Mouse (Mus musculus): ENCODE results near the gene Nek1. TPM values are rescaled to one million over a fixed set of nuclear protein-coding genes. Genes with fewer than 3 reads are reported as not detected.

Nek1 gene
- total RNA-seq, 2 experiments from 2014 or later: 29.9 to 31.8 TPM

- TF ChIP-seq CTCF (IDR thresholded peaks at IDR 0.05): no peak
- DNase-seq (ENCODE audit: extremely low spot score in 1 of 2, low spot score in 2 of 2): no peak
- intact Hi-C loops (cut with DNase I): no loop called here
- Histone ChIP-seq H3K4me3 (no peak overlapping the region), H3K27ac (no peak overlapping the region)
These were observed 178.6 kb downstream of the Nek1 start for GRCm38 (mm10) chr8:61171546-61171945.

DNA sequence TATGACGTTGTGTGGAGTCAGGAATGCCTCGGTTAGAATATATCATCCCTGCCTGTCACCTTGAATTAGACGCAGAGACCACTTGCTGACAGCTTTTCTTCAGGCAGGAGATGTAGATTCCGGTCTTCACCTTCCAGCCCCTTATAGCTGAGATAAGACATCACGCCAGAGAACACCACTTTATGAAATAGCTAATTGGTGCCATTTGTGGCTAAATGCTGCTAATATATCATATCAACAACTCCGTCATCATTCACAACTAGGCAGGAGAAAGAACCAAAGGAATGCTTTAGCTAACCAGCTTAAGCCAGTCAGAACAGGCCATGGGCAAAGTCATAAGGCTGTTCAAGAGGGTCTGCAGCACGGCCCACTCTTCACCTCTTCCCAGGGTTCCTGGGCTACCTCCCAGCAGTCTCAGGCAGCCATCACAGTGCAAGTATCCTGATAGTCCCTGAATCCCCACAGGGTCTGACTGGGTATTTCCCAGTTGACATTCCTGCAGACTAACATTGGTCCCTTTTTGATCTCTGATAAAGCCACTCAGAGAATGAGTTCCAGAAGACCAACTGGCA, 181.0 kb downstream of the Nek1 start:
- intact Hi-C loops (cut with DNase I): no loop called here
- no peak for TF ChIP-seq CTCF (IDR thresholded peaks at IDR 0.05)
- Histone ChIP-seq H3K27ac (no peak overlapping the region), H3K4me3 (no peak overlapping the region)
- no peak for DNase-seq (ENCODE audit: extremely low spot score in 1 of 2, low spot score in 2 of 2)

- TF ChIP-seq CTCF (IDR thresholded peaks at IDR 0.05): no peak
- Histone ChIP-seq H3K27ac (no peak overlapping the region), H3K4me3 (no peak overlapping the region)
- intact Hi-C loops (cut with DNase I): no loop called here
- no peak for DNase-seq (ENCODE audit: extremely low spot score in 1 of 2, low spot score in 2 of 2)
These were observed 182.9 kb downstream of the Nek1 start for GRCm38 (mm10) chr8:61175876-61176275.

DNA sequence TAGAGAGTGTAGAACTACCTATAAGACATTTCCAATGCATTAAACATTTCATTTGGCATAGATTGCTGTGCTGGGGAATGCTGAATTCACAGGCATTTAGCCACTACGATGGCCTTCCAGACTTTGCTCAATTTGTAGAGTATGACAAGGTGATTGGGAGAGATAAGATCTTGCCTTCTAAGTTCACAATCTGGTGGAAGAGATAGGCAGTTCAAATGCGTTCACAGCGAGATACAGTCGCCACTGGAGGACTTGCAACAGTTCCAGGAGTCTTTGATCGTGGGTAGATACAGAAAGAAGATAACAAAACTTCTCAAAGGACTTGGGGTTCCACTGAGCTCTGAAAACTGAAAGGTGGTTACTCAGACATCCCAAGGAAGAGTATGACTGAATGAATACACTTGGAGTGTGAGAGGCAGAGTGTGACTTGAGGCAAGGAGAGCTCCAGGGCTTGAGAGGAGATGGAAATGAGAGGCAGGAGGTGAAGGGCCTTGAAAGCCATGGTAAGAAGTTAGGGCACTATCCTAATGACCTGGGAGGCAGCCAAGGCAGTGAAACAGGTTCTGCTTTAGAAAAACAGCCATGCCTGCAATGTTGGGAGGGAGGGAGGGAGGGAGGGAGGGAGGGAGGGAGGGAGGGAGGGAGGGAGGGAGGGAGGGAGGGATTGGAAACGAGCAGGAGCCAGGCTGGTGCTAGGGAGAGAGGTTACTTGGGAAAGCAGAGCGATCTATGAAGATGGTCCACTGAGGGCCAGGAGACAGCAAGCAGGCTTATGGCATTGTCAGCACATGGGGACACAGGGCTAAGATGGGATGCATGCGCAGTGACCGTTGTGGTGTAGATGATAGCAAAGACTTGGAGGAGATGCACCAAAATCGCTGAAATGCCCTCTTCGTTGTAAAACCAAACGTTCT, 184.9 kb downstream of the Nek1 start:
- TF ChIP-seq CTCF (IDR thresholded peaks at IDR 0.05): no peak
- Histone ChIP-seq H3K4me3 (no peak overlapping the region), H3K27ac (no peak overlapping the region)
- intact Hi-C loops (cut with DNase I): no loop called here
- DNase-seq (ENCODE audit: extremely low spot score in 1 of 2, low spot score in 2 of 2): no peak

GRCm38 (mm10) chr8:61178594-61179140, 185.7 kb downstream of the Nek1 start:
- TF ChIP-seq CTCF (IDR thresholded peaks at IDR 0.05): no peak
- no peak overlapping the region for H3K27ac ChIP-seq

More at GRCm38 (mm10) chr8:61178594-61179140, 185.7 kb downstream of the Nek1 start:
- no peak overlapping the region for H3K4me3 ChIP-seq
- DNase-seq (ENCODE audit: extremely low spot score in 1 of 2, low spot score in 2 of 2): no peak
- intact Hi-C loops (cut with DNase I): no loop called here

Other genes starting within 250 kb of the Nek1 start
- gene Hpf1, start 102.8 kb upstream of the Nek1 start, total RNA-seq (2021): 10 to 100 TPM; 45.8 to 51.3 TPM
- gene Clcn3, start 9.9 kb upstream of the Nek1 start, total RNA-seq (2021): 100 to 1,000 TPM; 122 to 132 TPM
- 10 to 100 TPM; 37.5 to 40.7 TPM for gene Sh3rf1, start 230.7 kb downstream of the Nek1 start, total RNA-seq (2021)

All from left cerebral cortex, adult 2 months (tissue).